Comparison of ENCODE assay signal across 9 mouse cellular contexts in the genomic region with DNA sequence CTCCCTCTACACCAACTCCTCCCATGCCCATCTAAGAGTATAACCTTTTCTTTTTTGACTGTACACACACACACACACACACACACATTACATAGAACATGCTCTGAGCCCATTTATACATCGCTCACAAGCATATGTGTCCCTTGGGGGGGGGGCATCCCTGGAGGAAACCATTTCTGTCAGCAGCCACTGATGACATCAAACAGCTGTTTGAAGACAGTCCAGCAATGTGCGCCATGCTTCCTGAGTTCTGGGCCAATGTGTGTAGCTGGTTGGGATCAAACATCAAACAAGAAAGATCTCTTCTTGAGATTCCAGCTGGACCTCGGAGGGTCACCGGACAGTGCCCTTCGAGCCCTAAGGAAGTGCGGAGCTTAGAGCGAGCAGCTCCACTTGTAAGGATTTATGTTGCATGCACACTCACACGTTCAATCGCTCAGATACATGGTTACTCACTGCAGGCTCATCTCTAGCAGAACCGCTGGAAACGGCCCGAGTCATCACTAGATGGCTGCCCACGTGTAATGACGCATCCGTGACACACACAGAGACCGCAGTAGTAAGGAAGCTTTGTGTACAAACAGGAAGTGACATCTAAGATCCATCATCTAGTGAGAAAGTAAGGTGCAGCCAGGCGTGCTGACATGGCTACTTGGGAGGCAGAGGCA. TPM values are rescaled to one million over a fixed set of nuclear protein-coding genes. Genes with fewer than 3 reads are reported as not detected.
DNase-seq lines count a peak whose midpoint lies in the region; ATAC-seq lines count a peak whose summit lies in the region.
"Had no signal": no experiment of that assay in that cellular context is flagged by ENCODE, and none has a peak within 500 bp of the region (broad histone marks: within the 10 kb centered on the region; RNA-seq: fewer than 3 reads in every experiment).

No protein-coding gene starts in this region.

- intact Hi-C loops in heart, postnatal 25 days (cut with DNase I), result no loop called here
- intact Hi-C loops in left cerebral cortex, postnatal 36 days (cut with DNase I), result no loop called here

- ATAC-seq in common myeloid progenitor, adult 5-6 weeks (replicated peaks; ENCODE audit: low read depth, poor library complexity, severe bottlenecking), result peak; percentile 31
- peak; percentile 95 for ATAC-seq in megakaryocyte, adult 5-6 weeks (ENCODE audit: poor library complexity, severe bottlenecking)
- ATAC-seq: forebrain, embryonic 13.5 days had no signal

- peak; percentile 34 for DNase-seq in heart, postnatal 4 days
- DNase-seq in heart, postnatal 25 days (ENCODE audit: low spot score), result no peak
- DNase-seq in A20 (ENCODE audit: low read depth, low spot score), result peak; percentile 56
- no peak for DNase-seq in left cerebral cortex, postnatal 36 days (ENCODE audit: low spot score in 2 of 2)
- DNase-seq in embryo, embryonic 10.5 days (ENCODE audit: low spot score), result no peak
- DNase-seq in adrenal gland, postnatal 14 days, result no peak

RNA-seq across cellular contexts. Expression of a gene that starts 37.1 kb away (rescaled TPM):
- 10 to 100 TPM; 26.1 to 27.1 TPM for total RNA-seq in heart, postnatal 4 days (2021)
- 10 to 100 TPM; 41.8 to 44.4 TPM for total RNA-seq in heart, postnatal 25 days (2021)
- total RNA-seq in common myeloid progenitor, adult 5-6 weeks (2017), result 44.2 and 48.8 TPM in 2 replicates
- 42.1 and 42.8 TPM in 2 replicates for total RNA-seq in megakaryocyte, adult 5-6 weeks (2015)
- 74.0 and 91.1 TPM in 2 replicates for total RNA-seq in megakaryocyte, adult 5-6 weeks (2017)
- total RNA-seq in left cerebral cortex, postnatal 36 days (2021), result 10 to 100 TPM; 91.9 to 94.5 TPM
- total RNA-seq in adrenal gland, postnatal 14 days (2021), result 27.3 and 31.0 TPM in 2 replicates

Comparison
In these comparisons a context has a peak if more than half of its experiments do, and no peak if none do; other contexts are left out.
1. DNase-seq: peak in heart, postnatal 4 days (single experiment) and A20 (single experiment); none in heart, postnatal 25 days (single experiment), left cerebral cortex, postnatal 36 days (0 of 2), embryo, embryonic 10.5 days (single experiment) and adrenal gland, postnatal 14 days (single experiment).